Mouse (Mus musculus) stomach, postnatal 0 days (tissue): ENCODE results near the gene Vps4b. TPM values are rescaled to one million over a fixed set of nuclear protein-coding genes. Genes with fewer than 3 reads are reported as not detected.

Experiments
- ATAC-seq: fragments of 200-750 bp; cut with Nextera tagmentation; 2 replicates; pipeline ENCODE4 v1.8.0; 2017; ENCODE audit not compliant: low FRiP score, low TSS enrichment
- DNase-seq: peaks from one replicate; pipeline ENCODE4 v3.0.0-alpha.2; 2016; ENCODE audit warnings: low spot score
- H3K27ac ChIP-seq: fragments of 300-500 bp; sonication (generic); replicated peaks from 2 replicates; pipeline ENCODE4 v1.5.1; 2014; ENCODE audit warnings: mild to moderate bottlenecking, control low read depth
- H3K27me3 ChIP-seq: fragments of 300-500 bp; sonication (generic); 2 replicates; pipeline ENCODE4 v1.6.1; 2014; ENCODE audit warnings: low read length; ENCODE audit not compliant: control insufficient read depth, insufficient read depth
- H3K36me3 ChIP-seq: fragments of 300-500 bp; sonication (generic); 2 replicates; pipeline ENCODE4 v1.6.1; 2014; ENCODE audit warnings: low read length, mixed read lengths; ENCODE audit not compliant: control insufficient read depth, insufficient read depth
- H3K4me1 ChIP-seq: fragments of 300-500 bp; sonication (generic); replicated peaks from 2 replicates; pipeline ENCODE4 v1.6.1; 2014; ENCODE audit warnings: antibody characterized with exemption; ENCODE audit not compliant: control insufficient read depth, insufficient read depth
- H3K4me2 ChIP-seq: fragments of 300-500 bp; sonication (generic); replicated peaks from 2 replicates; pipeline ENCODE4 v1.6.1; 2014; ENCODE audit warnings: low read depth, mild to moderate bottlenecking, control low read depth, moderate library complexity
- H3K4me3 ChIP-seq: fragments of 300-500 bp; sonication (generic); 2 replicates; pipeline ENCODE4 v1.5.1; 2014; ENCODE audit warnings: low read depth, low read length, control low read depth
- H3K9ac ChIP-seq: fragments of 300-500 bp; sonication (generic); 2 replicates; pipeline ENCODE4 v1.6.1; 2014; ENCODE audit warnings: mild to moderate bottlenecking, low read length, control low read depth, mixed read lengths
- H3K9me3 ChIP-seq: fragments of 300-500 bp; sonication (generic); 2 replicates; pipeline ENCODE4 v1.6.1; 2016; ENCODE audit warnings: low read length; ENCODE audit not compliant: control insufficient read depth
- CTCF ChIP-seq: IDR thresholded peaks from 2 replicates; pipeline ENCODE4 v1.5.1; 2016; ENCODE audit warnings: antibody characterized with exemption, low read depth, mild to moderate bottlenecking, moderate library complexity
- EP300 ChIP-seq: optimal IDR thresholded peaks from 2 replicates; pipeline ENCODE3; 2016; ENCODE audit warnings: antibody characterized with exemption
- WGBS: fragments of 180-500 bp; shearing (Covaris S2); extraction: QIAGEN DNeasy Blood & Tissue Kit; methylation state at CpG from one replicate; pipeline ENCODE4 v1.1.7; 2014; 5-methylcytosine and 5-hydroxymethylcytosine counted together
- polyA plus RNA-seq: library from polyadenylated mRNA; unstranded; fragments of >200 nt; fragmentation: Nextera tagmentation; extraction: Ambion mirVana; gene quantifications from 2 replicates; pipeline ENCODE4 v1.2.1, GENCODE M21; 2015

The Vps4b gene
- polyA plus RNA-seq, 1 experiment from 2014 or later = 67.6 TPM

- Histone ChIP-seq H3K27me3 (no peaks in the 10 kb centered on the region), H3K4me2 (no peak overlapping the region), H3K4me3 (no peak overlapping the region), H3K4me1 (no peaks in the 10 kb centered on the region), H3K9ac (no peak overlapping the region), H3K36me3 (no peaks in the 10 kb centered on the region), H3K27ac (no peak overlapping the region), H3K9me3 (no peaks in the 10 kb centered on the region)
- DNase-seq (no peak), ATAC-seq (no peak)
- no peak for TF ChIP-seq CTCF
- no peak for TF ChIP-seq EP300
- 79% methylated on average over 3 of the region's 3 CpGs for WGBS
Measured at GRCm38 (mm10) chr1:106760750-106761149, 35.8 kb downstream of the Vps4b start.

GRCm38 (mm10) chr1:106759572-106760435 lies 36.7 kb downstream of the Vps4b start, which contains the start of gene Kdsr:
Gene Kdsr, minus strand, starts transcription at chr1:106759727.
- no peaks in the 10 kb centered on the region for H3K4me1 ChIP-seq
- H3K27me3 ChIP-seq = no peaks in the 10 kb centered on the region
- H3K4me3 ChIP-seq = peak within 1 kb of the TSS; percentile 72
- DNase-seq = peak; percentile 99
- H3K9ac ChIP-seq = peak within 1 kb of the TSS; percentile 73
- no peaks in the 10 kb centered on the region for H3K9me3 ChIP-seq
- TF ChIP-seq CTCF (peak; percentile 43; the same call in 1 of the 2 replicates), EP300 (peak; percentile 61)
- peaks cover 5% of the 10 kb centered on the region; the same call in 1 of the 2 replicates for H3K36me3 ChIP-seq
- whole genome bisulfite sequencing = 2% methylated on average over 44 of the region's 51 CpGs
- ATAC-seq = peak; percentile 99
- peak within 1 kb of the TSS; percentile 97 for H3K4me2 ChIP-seq
- peak within 1 kb of the TSS; percentile 97 for H3K27ac ChIP-seq

GRCm38 (mm10) chr1:106758734-106759571 lies 37.6 kb downstream of the Vps4b start:
- DNase-seq (peak; percentile 46), ATAC-seq (peak; percentile 74)
- Histone ChIP-seq H3K9ac (peak overlapping the region; percentile 73), H3K27ac (peak overlapping the region; percentile 97), H3K9me3 (no peaks in the 10 kb centered on the region), H3K4me2 (peak overlapping the region; percentile 97), H3K4me3 (peak overlapping the region; percentile 72), H3K27me3 (no peaks in the 10 kb centered on the region), H3K36me3 (peaks cover 5% of the 10 kb centered on the region; the same call in 1 of the 2 replicates), H3K4me1 (no peaks in the 10 kb centered on the region)
- under 1% methylated on average over 34 of the region's 34 CpGs for WGBS
- TF ChIP-seq CTCF = no peak
- no peak for TF ChIP-seq EP300

DNA sequence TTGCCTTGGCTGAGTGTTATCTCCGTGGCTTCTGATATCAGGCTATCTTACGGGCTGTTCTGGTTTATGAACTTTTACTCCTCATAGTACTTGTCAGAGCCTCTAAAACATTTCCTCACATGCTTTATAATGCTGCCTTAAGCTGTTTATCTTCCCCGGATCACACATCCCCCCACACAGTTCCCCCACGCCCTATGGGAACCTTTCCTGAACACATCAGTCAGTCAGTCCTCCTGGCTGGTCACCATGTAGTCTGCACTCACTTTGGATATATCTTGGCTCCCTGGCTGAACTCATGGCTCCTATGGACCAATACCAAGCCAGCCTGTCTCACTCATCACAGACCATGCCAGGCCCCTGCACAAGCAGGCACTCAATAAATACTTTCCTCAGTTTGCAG lies 39.9 kb downstream of the Vps4b start:
- 54% methylated on average over 4 of the region's 4 CpGs for WGBS
- H3K27ac ChIP-seq = no peak overlapping the region
- no peak for DNase-seq
- H3K4me2 ChIP-seq = no peak overlapping the region
- peaks cover 10% of the 10 kb centered on the region for H3K36me3 ChIP-seq
- no peak overlapping the region for H3K9ac ChIP-seq
- TF ChIP-seq EP300 (no peak), CTCF (no peak)
- no peak for ATAC-seq
- no peak overlapping the region for H3K4me3 ChIP-seq
- no peaks in the 10 kb centered on the region for H3K9me3 ChIP-seq
- H3K4me1 ChIP-seq = no peaks in the 10 kb centered on the region
- no peaks in the 10 kb centered on the region for H3K27me3 ChIP-seq

DNA sequence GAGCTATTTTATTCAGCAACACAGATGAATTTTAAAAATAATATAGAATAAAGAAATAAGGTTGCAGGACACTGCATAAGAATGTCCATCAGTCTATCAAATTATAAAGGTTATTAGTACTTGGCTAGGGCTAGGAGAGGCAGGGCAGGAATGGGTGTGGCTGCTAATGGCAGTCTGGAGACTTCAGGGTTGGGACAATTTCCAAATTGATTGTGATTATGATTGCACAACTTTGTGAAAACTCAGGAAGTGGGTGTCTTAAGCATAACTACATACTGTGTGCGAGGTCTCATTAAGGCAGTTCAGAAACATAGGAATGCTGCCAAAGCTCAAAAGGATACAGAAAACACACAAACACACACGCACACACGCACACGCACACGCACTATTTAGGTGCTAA lies 44.5 kb downstream of the Vps4b start:
- no peaks in the 10 kb centered on the region for H3K4me1 ChIP-seq
- TF ChIP-seq EP300 (no peak), CTCF (no peak)
- peak; percentile 45 for ATAC-seq
- H3K36me3 ChIP-seq = peaks cover 11% of the 10 kb centered on the region
- peak; percentile 8 for DNase-seq
- H3K27me3 ChIP-seq = no peaks in the 10 kb centered on the region
- H3K9ac ChIP-seq = no peak overlapping the region
- no peak overlapping the region for H3K27ac ChIP-seq
- no peak overlapping the region for H3K4me3 ChIP-seq
- 80% methylated on average over 5 of the region's 5 CpGs for WGBS
- H3K9me3 ChIP-seq = no peaks in the 10 kb centered on the region
- H3K4me2 ChIP-seq = no peak overlapping the region
